Mouse (Mus musculus) liver, embryonic 14.5 days (tissue): ENCODE data around the gene Bak1.

Experiments
- CTCF ChIP-seq: IDR thresholded peaks from 2 replicates; pipeline ENCODE4 v1.5.1; 2016; ENCODE audit warnings: antibody characterized with exemption, low read depth, control low read depth
- EP300 ChIP-seq: IDR thresholded peaks from 2 replicates; pipeline ENCODE4 v1.6.1; 2016; ENCODE audit warnings: antibody characterized with exemption, low read depth

DNA sequence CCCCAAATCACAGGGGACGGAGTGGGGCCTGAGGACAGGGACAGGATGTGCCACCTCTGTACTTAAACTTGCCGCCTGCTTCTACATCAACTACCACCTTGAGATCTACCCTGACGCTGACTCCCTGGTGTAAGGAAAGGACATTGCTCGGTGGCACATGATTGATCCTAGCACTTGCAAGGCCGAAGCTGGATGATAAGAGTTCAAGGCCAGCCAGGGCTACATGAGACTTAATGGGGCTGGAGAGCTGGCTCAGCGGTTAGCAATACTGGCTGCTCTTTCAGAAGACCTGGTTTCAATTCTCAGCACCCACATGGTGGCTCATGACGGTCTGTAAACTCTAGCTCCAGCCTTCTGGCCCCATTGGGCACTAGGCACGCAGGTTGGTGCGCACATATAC, 7.1 kb downstream of the Bak1 start:
- TF ChIP-seq CTCF (no peak), EP300 (no peak)
